Mouse (Mus musculus) regulatory T cell (primary cell): ENCODE data around the gene Ibtk.

Source experiments
- in situ Hi-C: fragments of 300-600 bp; cut with MboI, MseI; formaldehyde crosslinking; loops from one replicate; pipeline ENCODE4 v1.15.1; 2025; ENCODE audit warnings: high pct_unique_total_duplicates

Gene Ibtk

DNA sequence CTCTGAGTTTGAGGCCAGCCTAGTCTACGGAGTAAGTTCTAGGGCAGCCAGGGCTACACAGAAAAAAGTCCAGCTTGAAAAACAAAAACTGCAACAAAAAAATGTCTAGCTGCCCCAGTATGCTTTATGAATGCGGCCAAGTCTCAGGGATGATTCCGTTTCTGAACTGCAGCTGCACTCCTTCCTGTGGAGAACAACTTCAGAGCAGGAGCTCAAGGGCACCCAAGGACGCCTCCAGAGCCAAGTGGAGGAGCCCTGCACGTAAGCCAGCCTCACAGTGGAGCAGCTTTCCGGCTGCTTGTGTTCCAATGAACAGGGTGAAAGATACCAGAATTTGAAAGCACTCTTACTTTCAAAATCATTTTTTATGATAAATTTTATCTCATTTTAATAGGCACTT, 41.8 kb downstream of the Ibtk start:
- in situ Hi-C loops: loop anchor here (10.0 kb wide), 1 partner anchor 613 kb away; no protein-coding TSS in a partner anchor

DNA sequence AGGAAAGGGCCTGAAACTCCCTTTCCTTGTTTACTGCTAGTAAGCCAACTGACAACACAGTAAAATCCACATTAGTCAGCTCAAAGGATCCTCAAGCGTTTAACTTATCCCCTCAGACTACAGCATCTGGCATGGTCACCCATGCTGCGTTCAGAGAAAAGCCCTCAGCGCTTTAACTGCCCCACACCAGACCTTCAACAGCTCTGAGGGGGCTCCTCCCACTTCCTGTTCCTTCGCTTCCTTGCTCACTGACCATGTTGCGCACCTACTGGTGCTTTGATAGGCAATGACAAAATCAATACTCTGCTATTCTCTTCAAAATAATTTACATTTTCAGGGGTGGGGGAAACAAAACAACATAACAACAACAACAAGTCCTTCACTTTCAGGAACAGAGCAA, 47.2 kb downstream of the Ibtk start:
- in situ Hi-C loops: loop anchor here (10.0 kb wide), 1 partner anchor 607 kb away; no protein-coding TSS in a partner anchor

DNA sequence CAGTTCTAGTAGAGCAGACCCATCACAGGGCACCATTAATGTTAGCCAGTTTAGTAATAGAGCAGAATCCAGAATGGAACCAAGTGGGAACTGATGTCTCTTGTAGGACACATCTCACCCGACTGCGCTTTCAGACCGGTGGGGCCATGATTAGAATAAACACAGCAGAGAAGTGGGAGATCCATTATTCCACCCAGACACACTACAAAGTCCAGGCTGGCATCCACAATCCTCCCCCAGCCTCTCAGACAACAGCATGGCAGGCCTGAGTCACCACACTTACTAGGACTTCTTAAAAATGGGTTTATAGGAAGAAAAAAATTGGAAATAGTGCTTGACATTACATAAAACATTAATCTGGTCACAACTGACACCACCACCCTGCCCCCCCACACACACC, 53.5 kb downstream of the Ibtk start:
- in situ Hi-C loops: no loop called here

GRCm38 (mm10) chr9:85693231-85694116, 55.7 kb downstream of the Ibtk start:
- in situ Hi-C loops: no loop called here

DNA sequence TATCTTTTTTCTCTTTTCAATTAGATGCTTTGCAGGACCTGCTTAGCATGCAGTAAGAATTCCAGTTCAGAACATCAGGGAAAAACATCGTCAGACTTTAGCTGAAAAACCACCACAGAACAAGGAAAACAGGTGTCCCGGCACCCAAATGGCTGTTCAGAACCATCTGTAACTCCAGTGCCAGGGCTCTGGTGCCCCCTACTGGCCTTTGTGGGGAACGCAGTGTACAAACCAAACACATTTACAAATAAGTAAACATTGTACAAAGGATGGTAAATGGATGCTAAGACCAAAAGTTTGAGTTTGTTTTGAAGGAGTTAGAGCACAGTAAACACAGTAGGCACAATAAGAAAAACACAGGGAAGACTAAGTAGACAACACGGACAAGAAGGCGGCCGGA, 64.1 kb downstream of the Ibtk start:
- in situ Hi-C loops: no loop called here

DNA sequence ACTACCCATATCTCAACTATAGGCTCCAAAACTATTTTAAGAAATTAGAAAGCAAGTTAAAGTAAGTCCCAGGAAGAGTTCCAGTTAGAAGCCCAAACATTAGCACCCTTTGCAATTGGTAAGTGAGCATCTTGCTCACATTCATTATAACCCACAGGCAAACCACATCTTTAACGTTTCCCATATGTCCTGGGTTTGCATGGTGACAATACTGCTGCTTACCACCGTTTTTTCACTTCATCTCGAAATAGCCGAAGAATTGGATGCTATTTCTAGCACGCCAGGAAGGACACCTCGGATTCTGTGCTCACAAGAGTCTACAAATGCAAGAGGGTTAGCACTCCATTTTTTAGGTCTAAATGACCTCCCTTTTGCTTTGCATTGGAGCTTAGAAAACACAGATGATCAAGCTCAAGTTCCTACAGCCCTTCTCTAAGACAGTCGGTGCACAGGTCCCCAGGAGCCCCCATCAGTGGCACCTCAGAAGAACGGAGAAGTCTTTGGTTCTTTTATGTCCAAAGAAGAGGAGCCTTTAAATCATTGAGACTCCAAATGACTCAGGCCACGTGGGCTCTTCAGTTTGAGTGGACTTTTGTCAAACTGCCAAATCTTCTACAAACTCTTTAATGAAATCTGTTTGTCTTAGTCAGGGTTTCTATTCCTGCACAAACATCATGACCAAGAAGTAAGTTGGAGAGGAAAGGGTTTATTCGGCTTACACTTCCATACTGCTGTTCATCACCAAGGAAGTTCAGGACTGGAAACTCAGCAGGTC, 73.8 kb downstream of the Ibtk start:
- in situ Hi-C loops: no loop called here

DNA sequence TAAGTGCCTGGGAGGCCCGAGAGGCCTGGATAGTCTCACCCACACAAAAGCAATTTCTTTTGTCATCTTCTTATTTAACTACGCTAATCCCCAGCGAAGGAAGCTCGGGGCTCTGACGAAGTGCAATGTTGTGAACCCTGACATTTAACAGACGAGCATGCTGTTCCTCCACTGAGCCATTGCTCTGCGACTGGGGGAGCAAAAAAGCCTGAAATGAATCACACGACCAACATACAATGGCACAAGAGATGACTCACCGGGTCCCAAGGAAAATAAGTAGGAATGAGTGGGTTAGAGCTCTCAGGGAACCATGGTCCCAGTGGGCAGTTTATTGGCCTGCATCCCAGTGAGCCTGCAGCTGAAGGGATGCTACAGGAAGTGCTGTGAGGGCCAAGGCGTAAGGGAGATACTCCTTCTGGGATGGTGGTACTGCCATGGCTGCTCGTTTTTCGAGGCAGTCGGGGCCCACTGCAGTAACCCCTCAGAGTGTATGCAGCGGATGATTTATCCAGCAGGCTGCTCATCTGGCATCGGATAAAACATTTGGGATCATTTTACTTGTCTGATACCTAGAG, 75.1 kb downstream of the Ibtk start:
- in situ Hi-C loops: no loop called here

DNA sequence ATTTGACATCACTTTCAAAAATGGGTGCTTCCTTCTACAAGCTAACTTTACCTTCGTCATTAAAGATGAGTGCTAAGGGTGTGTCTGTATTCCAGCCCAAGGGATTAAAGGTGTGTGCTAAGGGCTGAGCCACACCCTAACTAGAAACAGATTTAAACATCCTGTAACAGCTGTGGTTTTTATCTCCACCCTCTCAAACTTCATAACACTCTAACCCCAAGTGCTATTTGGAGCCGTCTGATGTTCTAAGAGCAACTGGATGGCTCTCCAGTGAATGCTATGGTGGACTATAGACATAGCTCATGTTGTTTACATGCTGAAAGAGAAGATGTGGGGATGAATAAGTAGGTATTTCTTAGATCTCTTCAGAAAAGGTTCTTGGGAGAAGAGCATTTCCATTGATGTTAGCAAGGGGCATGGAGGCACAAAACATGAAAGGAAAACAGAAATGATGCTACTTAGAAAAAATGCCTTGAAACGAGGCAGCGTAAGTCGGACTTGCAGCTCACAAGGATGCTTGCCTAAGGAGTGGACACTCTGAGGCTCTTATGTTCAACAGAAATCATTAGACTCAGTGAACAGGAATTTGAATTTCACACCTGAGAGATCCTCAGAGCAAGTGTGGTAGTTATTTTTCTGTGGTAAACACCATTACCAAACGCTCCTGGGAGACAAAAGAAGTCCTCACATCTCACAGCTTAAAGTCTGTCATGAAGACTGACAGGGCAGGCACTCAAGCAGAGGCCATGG, 77.4 kb downstream of the Ibtk start:
- in situ Hi-C loops: no loop called here

GRCm38 (mm10) chr9:85664316-85664715, 84.8 kb downstream of the Ibtk start:
- in situ Hi-C loops: loop anchor here (10.0 kb wide), 1 partner anchor 1160 kb away; no protein-coding TSS in a partner anchor

- in situ Hi-C loops: loop anchor here (10.0 kb wide), 1 partner anchor 1161 kb away; no protein-coding TSS in a partner anchor
Measured at GRCm38 (mm10) chr9:85663810-85664209, 85.3 kb downstream of the Ibtk start.

DNA sequence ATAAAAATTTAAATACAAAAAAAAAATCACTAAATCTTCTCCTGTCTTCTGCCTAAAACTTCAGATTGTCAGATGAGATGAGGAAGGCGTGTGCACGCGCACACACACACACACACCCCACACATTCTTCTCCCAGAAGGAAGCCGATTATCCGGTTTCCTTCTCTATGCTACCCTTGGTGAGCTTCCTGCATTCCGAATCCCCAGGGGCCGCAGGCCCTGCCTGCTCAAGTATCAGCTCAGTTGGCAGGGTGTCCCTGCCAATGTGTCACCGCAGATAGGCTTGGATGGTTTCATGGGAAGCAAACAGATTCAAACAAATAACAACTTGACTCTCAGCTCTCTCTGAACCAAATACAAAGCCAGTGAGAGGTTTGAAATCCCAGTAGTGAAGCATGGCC, 86.0 kb downstream of the Ibtk start:
- in situ Hi-C loops: loop anchor here (10.0 kb wide), 1 partner anchor 1162 kb away; no protein-coding TSS in a partner anchor

GRCm38 (mm10) chr9:85653401-85653800, 95.7 kb downstream of the Ibtk start:
- in situ Hi-C loops: no loop called here

- in situ Hi-C loops: loop anchor here (25.0 kb wide), 1 partner anchor 1824 kb away; no protein-coding TSS in a partner anchor
Measured at GRCm38 (mm10) chr9:85638276-85638675, 110.9 kb downstream of the Ibtk start.
